Mouse (Mus musculus) retina, adult 2 months (tissue): ENCODE measurements at regions not wholly inside any gene's neighbourhood (a gene's known extent, or its start where the extent isn't known, plus 50 kb on each side); places are given as distances from the start of the nearest gene placed in this dataset.

Experiments used
- DNase-seq: peaks from one replicate; pipeline ENCODE4 v3.0.0-alpha.2; 2012; ENCODE audit warnings: low read depth, low spot score

DNA sequence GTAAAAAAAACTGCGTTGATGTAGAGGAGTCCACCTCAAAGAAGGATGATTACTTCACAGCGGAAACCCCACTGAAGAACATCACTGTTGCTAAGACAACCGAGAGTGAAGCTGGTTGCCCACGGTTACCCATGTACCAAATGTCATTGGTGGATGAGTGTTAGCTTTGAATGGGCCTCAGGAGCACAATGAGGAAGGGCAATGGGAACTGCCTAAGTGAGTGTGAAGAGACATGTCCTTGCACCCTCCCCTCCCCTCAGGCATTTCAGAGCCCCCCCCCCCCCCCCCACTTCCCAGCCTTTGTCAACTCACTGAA, 96.1 kb upstream of the Chd2 start:
- DNase-seq = no peak

DNA sequence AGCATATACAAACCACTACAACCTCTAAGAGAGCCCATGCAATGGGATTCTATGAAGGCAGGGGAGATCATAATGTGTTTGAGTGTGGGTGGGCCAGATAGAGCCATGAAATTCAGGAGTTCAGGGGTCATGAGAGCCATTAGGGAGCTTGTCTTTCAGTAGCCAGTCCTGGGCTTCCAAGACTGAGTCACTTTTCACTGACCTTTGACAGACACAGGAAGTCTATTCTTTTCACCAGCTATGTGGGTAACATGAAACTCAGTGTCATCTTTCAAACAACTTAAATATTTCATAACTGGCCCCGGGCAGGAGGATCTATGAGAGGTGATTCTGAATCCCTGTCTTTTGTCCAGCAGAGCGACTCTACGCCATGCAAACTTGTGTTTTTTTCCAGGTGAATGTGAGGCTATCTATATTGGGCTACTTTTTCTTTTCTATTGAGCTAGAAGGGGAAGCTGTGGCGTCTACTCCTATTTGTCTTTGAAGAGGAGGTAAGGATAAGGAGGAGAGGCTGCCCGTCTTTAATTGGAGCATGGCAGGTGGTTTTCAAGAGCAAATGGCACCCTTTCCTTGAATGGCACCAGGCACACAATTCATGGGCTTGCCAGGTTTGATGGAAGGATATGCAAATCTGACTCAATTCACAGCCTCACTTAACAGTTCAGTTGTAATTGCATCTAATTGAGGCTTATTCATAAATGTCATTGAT, 95.6 kb upstream of the Chd2 start:
- DNase-seq = no peak

DNA sequence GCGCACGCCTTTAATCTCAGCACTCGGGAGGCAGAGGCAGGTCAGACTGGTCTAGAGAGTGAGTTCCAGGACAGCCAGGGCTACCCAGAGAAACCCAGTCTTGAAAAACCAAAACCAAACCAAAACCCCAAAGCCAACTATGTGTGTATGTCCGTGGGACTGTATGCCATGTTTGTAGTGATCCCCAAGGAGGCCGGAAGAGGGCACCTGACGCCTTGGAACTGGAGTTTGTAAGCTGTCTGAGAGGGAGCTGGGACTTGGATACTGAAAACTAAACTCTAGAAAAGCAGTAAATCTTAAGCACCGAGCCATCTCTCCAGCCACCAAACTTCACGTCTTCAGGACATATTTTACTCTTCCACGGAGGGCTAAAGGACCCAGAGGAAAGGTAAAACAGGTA, 93.8 kb upstream of the Chd2 start:
- no peak for DNase-seq

DNA sequence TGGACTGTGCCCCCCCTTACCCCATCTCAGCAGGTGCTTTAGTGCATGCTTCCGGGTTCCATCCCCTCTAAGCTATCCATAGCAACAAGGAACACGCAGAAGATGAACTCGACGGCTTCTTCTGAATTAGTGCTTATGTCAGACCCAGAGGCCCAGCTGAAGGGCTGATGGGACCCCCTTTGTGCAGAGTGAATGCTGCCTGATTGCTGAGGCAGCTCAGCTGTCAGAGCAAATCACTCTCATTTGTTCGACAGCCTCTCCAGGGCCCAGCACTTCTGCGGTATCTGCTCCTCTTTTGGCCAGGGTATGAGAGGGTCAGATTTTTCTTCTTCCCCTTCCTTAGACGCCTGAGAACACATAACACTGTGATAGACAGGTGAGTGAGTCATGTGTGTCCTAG, 89.2 kb upstream of the Chd2 start:
- no peak for DNase-seq

DNA sequence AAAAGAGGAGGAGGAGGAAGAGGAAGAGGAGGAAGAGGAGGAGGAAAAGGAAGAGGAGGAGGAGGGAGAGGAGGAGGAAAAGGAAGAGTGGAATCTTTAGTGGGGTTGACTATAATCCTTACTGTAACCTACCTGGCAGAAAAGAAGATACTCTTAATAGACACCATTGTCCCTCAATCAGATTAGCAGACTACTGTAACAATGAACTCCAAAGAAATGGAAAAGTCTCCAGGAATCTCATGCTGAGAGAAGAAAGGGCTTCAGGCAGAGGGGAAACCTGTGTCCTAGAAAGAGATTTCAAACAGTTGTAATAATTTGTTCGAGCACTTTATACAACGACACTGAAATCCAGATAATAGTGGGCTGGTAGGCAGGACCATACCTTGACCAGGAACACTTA, 87.6 kb upstream of the Chd2 start:
- no peak for DNase-seq

DNA sequence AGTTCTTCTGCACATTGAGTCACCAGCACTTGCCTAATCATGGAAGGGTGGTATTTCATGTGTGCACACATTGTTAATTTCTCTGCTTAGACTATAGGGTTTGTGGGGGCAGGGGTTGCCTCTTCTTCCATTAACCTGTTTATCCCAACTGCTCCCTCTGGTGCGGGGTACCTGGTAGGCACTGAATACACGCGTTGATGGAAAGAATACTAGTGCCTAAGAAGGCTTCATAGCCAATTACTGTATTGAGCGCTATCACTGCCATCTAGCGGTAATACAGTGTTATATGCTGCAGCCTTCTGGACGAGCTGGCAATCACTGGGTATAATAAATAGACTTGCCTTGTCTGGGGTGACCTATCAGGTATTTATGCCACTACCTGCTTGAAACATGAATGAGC, 86.4 kb upstream of the Chd2 start:
- peak; percentile 72 for DNase-seq

DNA sequence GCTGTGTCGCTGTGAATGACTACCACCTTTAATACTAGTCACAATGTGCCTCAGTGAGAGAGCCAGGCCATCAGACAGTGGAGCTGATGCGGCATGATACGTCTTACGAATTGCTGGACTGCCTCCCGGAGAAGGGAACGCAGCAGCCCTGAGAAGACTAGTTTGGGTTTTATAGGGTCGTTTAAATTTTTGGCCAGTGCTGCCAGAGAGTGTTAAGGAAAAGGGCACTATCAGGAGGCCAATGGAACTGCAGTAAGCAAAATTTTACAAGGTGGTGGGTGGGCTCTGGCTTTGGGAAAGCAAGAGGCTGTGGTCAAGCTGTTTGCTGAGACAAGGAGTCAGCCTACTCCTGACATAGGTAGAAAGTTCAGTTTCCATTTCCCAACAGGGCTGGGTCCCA, 84.7 kb upstream of the Chd2 start:
- no peak for DNase-seq

DNA sequence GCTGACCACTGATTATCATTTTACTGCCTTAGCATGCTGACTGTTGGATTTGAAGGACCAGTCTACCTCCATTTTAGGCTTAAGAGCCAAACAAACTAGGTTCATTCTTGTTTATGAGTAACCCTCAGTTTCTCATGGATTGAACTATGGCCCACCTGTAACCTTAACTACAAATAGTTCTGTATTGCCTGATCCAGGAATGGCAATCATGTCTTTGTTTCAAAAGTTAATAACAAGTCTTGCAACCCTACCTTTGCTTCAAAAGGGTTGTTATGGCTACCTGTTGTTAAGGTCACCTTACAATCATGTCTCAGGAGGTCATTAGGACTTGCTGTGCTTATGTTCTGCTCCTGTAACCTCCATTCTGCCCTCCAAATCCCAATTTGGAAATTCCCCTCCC, 84.0 kb upstream of the Chd2 start:
- no peak for DNase-seq

DNA sequence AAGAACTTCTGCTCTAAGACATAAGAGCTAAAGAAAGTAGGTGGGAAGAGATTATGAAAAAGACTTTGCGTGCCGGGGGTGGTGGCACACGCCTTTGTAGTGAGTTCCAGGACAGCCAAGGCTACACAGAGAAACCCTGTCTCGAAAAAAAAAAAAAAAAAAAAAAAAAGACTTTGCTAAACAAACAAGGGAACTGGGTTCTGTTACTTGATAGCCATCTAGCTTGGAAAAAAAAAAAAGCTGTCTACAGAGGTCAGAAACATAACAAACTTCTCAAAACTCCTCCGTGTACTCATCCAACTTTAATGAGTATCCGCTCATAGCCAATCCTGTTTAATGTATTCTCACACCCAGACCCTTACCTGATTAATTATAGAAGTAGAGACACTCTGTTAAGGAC, 83.4 kb upstream of the Chd2 start:
- DNase-seq = no peak

DNA sequence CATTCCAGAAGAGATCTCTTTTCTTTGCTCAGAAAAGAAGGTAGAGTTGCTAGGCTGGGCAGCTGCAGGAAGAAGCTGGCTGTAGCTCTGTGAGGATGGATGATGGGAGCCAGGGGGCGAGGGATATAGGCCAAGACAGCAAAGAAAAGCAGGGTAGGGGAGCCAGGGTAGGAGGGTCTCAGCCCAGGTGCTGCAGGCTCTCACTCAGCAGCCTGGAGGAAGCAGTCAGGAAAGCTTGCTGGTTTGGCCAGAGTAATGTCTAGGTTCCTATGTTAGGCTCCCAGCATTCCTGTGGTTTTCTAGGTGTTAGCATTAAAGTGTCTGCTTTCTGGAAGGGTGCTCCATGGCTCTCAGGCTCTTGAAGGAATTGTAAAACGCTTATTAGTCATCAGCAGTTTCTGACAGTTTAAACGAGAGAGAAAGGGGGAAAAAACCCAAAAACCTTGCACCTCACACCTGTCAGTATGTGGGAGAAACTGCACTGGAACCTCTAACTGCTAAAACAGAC, 82.5 kb upstream of the Chd2 start:
- no peak for DNase-seq

DNA sequence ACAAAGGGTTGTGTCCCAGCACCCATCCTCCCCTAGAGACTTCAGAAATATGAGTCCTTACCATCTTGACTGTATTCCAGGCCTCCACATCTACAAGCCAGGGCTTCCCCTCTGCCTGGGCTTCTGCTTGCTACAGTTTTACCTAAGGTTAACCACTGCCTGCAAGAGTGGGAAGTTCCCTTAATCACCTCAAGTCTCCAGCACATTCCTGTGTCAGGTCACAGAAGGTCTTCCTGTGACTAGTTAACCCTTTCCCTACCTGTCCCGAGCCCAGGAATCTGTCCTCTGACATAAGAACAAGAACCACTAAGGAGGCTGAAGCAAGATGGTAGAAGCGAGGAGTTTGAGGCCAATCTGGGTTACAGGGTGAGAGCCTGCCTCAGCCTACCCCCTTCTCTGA, 80.8 kb upstream of the Chd2 start:
- DNase-seq = no peak

DNA sequence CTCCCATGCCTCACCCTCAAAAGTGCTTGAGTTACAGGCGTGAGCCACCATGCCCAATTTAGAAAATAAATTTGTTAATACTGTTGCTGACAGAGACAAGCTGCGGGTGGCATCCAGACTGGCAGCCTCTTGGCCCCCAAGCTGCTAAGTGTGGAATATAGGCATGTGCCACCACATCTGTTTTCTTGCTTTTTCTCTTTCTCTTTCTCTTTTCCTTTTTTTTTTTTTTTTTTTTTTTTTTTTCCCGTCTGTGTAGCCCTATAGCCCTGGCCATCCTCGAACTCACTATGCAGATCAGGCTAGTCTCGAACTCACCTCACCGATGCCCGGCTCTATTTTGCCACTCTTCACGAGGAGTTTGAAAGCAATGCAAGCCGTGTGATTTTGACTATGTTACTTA, 78.7 kb upstream of the Chd2 start:
- DNase-seq = no peak

DNA sequence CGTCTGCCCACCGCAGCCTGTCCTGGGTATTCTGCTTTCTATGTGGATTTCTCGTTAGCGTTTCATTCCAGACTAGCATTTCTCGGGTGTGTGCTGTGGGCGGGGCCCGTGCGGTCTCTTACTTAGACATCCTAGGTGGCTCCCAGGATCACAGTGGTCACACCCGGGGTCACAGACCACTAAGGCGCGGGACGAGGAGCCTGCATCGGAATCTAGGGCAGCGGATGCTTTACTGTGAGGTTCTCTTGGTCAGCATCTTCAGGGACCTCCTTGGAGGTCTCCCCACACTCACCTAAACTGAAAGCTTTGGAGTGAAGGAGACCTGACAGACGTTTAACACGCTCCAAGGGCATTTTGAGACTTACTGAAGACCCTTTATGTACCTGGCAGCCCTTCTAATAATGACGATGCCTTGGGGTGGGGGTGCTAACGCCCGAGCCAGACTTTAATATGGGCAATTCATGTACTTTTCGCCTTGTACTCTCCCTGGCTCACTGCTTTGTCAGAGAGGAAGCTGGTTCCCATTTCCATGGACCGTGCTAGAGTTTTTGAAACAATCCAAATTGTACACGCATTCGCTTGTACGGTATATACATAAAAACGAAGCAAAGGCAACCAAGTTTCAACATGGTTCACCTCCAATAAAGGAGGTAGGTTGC, 77.3 kb upstream of the Chd2 start:
- DNase-seq = no peak

DNA sequence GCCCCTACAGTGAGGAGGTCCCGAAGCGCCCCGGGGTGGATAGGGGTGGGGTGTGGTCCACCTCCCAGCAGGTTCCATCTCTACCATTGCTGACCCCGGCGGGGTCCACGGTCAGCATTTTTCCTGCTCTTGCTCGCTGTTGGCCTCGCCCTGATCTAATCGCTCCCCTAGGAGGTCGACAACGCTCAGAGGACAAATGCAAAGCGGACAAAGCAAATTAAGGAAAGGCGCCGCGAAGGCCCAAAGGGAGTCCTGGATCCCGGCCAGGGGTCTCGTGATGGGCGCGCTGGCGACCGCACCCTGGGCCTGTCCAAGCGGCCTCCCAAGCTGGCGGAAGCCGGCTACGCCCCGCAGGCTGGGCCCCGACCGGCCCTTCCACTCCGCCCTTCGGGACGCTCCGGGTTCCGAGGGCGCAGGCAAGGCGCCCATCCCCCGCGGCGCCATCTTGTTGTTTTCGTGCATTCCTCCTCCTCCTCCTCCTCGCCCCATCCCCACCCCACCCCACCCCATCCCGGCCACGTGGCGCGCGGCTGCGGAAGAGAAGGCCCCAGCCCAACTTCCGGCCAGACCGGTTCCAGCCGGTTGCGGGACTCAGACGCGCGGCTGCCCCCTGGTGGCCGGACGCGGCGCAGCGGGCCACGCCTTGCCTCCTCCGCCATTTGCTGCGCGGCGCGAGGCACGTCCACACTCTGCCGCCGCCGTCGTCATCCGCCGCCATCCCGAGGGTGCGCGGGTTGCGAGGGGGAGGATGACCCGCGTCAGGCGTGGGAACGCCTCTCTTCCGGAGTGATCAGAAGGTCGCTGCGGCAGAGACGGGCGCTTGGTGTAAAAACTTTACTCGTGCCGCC, 76.5 kb upstream of the Chd2 start:
- DNase-seq = peak; percentile 95

DNA sequence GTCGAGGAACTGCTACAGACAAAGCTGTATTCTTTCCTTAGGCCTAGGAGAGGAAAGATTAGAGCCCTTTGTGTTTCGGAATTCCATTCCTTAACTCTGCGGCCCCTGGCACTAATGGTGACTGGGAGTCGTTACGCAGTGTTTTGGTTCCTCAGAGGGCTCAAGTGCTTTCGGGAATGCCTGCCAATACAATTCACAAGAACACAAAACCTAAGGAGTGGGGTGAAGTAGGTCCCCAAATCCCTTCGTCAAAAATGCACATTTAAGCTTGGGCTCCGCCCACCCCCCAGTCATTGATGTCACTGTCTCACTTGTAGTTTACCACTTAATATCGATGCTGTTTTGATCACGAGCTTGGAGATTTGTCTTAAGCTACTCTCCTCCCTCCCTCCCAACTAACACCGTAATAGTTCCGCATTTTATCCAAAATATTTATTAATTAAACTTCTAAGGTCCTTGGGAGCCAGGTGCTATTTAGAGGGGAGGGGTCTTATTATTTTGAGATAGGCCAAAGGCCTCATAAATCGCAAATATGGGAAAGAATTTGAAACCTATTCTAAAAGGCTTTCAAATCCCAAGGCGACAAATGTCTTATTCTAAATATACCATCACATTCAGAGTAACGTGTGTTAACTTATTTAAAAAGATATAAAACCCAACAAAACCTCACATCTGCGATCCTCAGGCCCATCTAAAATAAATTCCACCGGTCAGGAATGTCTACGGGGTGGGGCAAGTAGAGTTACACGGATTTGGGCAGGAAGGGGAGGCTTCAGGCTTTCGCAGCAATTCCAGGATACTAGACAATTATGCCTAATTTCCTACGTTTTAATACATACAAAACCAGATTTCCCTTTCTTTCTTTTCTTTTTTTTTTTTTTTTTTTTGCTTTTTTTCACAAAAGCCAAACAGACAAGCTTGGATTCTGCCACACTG, 75.6 kb upstream of the Chd2 start:
- DNase-seq = no peak

DNA sequence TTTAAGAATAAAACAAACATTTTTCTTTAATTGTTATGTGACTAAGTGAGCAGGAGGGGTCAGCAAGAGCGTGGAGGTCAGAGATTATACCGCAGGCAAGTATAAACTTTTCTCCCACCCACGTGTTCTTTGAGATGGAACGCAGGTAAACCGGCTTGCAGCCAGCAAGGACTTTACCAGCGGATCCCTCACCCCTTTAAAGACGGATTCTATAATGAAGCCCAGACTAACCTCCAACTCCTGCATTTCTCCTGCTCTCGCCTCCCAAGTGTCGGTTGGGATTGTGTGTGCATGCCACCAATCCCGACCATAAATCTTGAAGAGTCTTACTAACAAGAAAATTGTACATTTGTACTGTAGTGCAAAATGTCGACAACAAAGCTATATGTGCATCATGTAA, 74.4 kb upstream of the Chd2 start:
- DNase-seq = no peak

DNA sequence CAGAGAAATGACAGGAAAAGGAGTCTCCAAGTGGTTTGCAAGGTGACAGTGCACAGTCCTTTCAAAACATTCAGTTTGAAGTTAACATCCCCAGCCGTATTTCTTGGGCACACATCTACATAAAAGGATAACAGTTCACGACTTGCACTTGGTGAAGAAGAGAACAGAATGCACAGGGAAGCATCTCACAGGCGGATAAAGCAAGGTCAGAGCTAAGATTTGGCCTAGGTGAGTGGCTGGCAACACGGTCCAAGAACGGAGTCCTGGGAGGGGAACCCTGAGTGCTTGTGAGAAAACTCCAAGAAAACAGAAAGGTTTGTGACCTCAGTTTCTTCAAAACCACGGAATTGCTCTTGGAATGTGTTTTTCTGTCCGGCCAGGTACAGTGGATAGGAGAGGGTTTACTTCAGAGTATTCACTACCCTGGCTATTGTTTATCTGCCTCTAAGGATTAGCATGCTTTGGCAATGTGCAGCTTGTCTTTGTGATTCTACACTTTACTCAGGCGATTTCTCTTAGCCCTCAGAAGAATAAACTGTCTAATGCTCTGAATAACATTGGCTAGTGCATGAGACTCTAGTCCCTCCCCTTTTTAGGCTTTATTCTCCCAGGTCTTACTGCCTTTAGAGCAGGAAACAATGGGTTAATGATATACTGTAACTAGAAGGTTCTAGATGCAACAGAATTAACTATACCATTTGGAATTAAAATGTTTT, 73.4 kb upstream of the Chd2 start:
- no peak for DNase-seq

DNA sequence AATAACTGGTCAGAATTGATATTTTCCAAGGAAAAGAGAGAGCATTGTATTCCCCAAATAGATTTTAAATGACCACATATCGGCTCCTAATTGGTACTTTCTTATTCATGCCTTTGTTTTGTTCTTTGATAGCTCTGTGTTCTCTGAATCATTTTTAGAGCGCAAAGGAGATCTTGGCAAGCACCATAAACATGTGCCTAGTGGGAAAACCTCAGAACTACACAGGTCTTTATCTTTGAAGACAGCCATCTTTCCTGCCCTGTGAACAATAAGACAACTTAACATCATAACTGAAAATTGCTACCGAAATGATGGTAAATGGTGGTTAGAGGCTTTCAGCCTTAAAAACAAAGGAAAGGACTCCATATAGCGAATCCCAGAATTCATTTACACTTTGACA, 72.7 kb upstream of the Chd2 start:
- no peak for DNase-seq

DNA sequence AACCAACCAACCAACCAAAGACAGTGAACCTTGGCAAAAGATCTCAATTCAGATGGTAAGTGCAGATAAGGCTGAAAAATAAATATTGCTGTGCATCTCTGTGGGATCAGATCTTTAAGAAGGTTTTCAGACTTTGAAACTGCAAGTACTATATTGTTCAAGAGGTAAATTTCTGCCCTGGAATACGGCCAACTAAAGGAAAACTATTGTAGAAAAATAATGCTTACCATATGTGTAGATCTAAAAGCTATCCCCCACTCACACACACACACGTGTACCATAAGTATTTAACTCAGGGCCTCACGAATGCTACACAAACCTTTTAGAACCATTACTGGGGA, 71.1 kb upstream of the Chd2 start:
- DNase-seq = no peak

DNA sequence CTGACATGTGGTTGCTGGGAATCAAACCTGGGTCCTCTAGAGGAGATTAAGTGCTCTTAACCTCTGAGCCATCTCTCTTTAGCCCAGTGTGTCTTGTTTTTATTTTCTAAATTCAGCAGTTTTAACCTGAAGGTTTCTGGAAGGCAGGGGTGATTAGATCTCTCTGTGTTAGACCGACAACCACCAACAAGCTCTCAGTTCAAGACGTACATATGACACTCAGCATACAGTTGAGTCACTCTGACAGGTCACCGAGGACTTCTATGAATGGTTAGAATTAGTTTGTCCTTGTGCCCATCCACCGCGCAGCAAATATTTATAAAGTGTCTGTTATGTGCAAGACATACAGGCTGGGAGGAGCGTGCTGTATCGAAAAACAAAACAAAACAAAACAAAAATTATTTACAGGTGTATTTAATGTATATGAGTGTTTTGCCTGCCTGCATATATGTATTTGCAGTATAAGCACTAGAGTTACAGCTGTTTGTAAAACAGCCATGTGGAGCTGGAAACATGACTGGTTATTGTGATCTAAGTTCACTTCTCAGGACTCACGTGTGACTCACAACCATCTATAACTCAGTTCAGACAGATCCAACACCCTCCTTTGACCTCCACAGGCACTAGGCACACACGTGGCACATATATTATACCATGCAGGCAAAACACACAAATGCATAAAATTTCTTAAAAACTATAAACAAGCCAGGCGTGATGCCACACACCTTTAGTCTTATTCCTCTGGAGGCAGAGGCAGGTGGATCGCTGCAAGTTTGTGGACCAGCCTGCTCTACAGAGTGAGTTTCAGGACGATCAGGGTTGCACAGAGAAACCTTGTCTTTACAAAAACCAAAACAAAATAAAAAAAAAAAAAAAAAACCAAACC, 70.5 kb upstream of the Chd2 start:
- DNase-seq = no peak
